Mouse (Mus musculus) hindlimb bud, embryonic 11.5 days (tissue): ENCODE measurements around the gene Tenm2.

Experiments
- DNase-seq: peaks from one replicate; pipeline ENCODE4 v3.0.0-alpha.2; 2012; ENCODE audit warnings: low read depth, low spot score; ENCODE audit errors: extremely low spot score

Tenm2 gene

GRCm38 (mm10) chr11:36492274-36492673 is 743.5 kb downstream of the Tenm2 start:
- no peak for DNase-seq

GRCm38 (mm10) chr11:36490085-36490484 is 745.7 kb downstream of the Tenm2 start:
- no peak for DNase-seq

- no peak for DNase-seq
Measured at GRCm38 (mm10) chr11:36488666-36489065, 747.1 kb downstream of the Tenm2 start.

GRCm38 (mm10) chr11:36486092-36486491 is 749.7 kb downstream of the Tenm2 start:
- DNase-seq, result no peak

GRCm38 (mm10) chr11:36484466-36485069 is 751.2 kb downstream of the Tenm2 start:
- no peak for DNase-seq

- no peak for DNase-seq
Measured at GRCm38 (mm10) chr11:36482136-36482535, 753.6 kb downstream of the Tenm2 start.

- DNase-seq, result no peak
Measured at GRCm38 (mm10) chr11:36481524-36481923, 754.2 kb downstream of the Tenm2 start.

- DNase-seq, result no peak
Measured at GRCm38 (mm10) chr11:36481086-36481485, 754.7 kb downstream of the Tenm2 start.

GRCm38 (mm10) chr11:36469811-36470551 is 765.8 kb downstream of the Tenm2 start:
- no peak for DNase-seq

- DNase-seq, result no peak
Measured at GRCm38 (mm10) chr11:36458451-36458850, 777.3 kb downstream of the Tenm2 start.

GRCm38 (mm10) chr11:36454076-36454475 is 781.7 kb downstream of the Tenm2 start:
- no peak for DNase-seq

GRCm38 (mm10) chr11:36452436-36452835 is 783.3 kb downstream of the Tenm2 start:
- no peak for DNase-seq

GRCm38 (mm10) chr11:36446351-36446750 is 789.4 kb downstream of the Tenm2 start:
- DNase-seq, result no peak

GRCm38 (mm10) chr11:36443821-36444220 is 791.9 kb downstream of the Tenm2 start:
- DNase-seq, result no peak

GRCm38 (mm10) chr11:36441801-36442200 is 794.0 kb downstream of the Tenm2 start:
- no peak for DNase-seq

- DNase-seq, result no peak
Measured at GRCm38 (mm10) chr11:36436251-36436650, 799.5 kb downstream of the Tenm2 start.

- DNase-seq, result no peak
Measured at GRCm38 (mm10) chr11:36428947-36429346, 806.8 kb downstream of the Tenm2 start.

- no peak for DNase-seq
Measured at GRCm38 (mm10) chr11:36424959-36425358, 810.8 kb downstream of the Tenm2 start.

GRCm38 (mm10) chr11:36420047-36420446 is 815.7 kb downstream of the Tenm2 start:
- no peak for DNase-seq

- no peak for DNase-seq
Measured at GRCm38 (mm10) chr11:36415244-36415643, 820.5 kb downstream of the Tenm2 start.

GRCm38 (mm10) chr11:36410881-36411280 is 824.9 kb downstream of the Tenm2 start:
- DNase-seq, result no peak
